Mouse (Mus musculus) testis, adult 2 months (tissue): Measurements from ENCODE around the gene Ybx2.

ENCODE experiments used
- CTCF ChIP-seq: fragments of 200-500 bp; IDR thresholded peaks from 2 replicates; pipeline ENCODE4 v1.5.1; 2012; ENCODE audit warnings: low read depth, mild to moderate bottlenecking, inconsistent platforms, low read length, moderate library complexity; ENCODE audit not compliant: control insufficient read depth, insufficient read depth, insufficient replicate concordance
- POLR2A ChIP-seq: fragments of 200-500 bp; IDR thresholded peaks from 2 replicates; pipeline ENCODE4 v1.6.1; 2012; ENCODE audit warnings: low read depth, mild to moderate bottlenecking, inconsistent platforms, low read length, moderate library complexity; ENCODE audit not compliant: control insufficient read depth

- TF ChIP-seq CTCF (no peak), POLR2A (no peak)
Measured at GRCm38 (mm10) chr11:69904311-69904710, 31.3 kb upstream of the Ybx2 start.
